Mouse (Mus musculus) erythroblast, embryonic 14.5 days (primary cell): ENCODE measurements around the gene Lin54. TPM values are rescaled to one million over a fixed set of nuclear protein-coding genes. Genes with fewer than 3 reads are reported as not detected.
A peak's percentile ranks its signal among the peaks of the same experiment; 100 is the strongest.

Experiments
- H3K27me3 ChIP-seq: 2 replicates; pipeline ENCODE4 v1.6.1; 2012; ENCODE audit warnings: inconsistent platforms; ENCODE audit not compliant: control insufficient read depth
- H3K36me3 ChIP-seq: 2 replicates; pipeline ENCODE4 v1.6.1; 2012; ENCODE audit warnings: mild to moderate bottlenecking, inconsistent platforms; ENCODE audit not compliant: control insufficient read depth
- H3K4me1 ChIP-seq: 2 replicates; pipeline ENCODE4 v1.6.1; 2012; ENCODE audit warnings: inconsistent platforms; ENCODE audit not compliant: control insufficient read depth
- H3K4me3 ChIP-seq: replicated peaks from 2 replicates; pipeline ENCODE3; 2012; ENCODE audit warnings: moderate library complexity, mild to moderate bottlenecking, inconsistent platforms
- H3K9me3 ChIP-seq: 2 replicates; pipeline ENCODE4 v1.6.1; 2012; ENCODE audit warnings: low read length, inconsistent platforms, mixed read lengths; ENCODE audit not compliant: control insufficient read depth
- GATA1 ChIP-seq: IDR thresholded peaks from 2 replicates; pipeline ENCODE4 v1.6.1; 2012; ENCODE audit warnings: low read length, inconsistent platforms, mixed read lengths
- TAL1 ChIP-seq: IDR thresholded peaks from 3 replicates; pipeline ENCODE4 v1.6.1; 2012; ENCODE audit warnings: low read length, inconsistent platforms, mixed read lengths
- polyA plus RNA-seq: library from polyadenylated mRNA; stranded (reverse); fragments of >175 nt; gene quantifications from 2 replicates; pipeline ENCODE4 v1.2.3, GENCODE M21; 2012

Gene Lin54
- polyA plus RNA-seq, 1 experiment, result 0.25 TPM

DNA sequence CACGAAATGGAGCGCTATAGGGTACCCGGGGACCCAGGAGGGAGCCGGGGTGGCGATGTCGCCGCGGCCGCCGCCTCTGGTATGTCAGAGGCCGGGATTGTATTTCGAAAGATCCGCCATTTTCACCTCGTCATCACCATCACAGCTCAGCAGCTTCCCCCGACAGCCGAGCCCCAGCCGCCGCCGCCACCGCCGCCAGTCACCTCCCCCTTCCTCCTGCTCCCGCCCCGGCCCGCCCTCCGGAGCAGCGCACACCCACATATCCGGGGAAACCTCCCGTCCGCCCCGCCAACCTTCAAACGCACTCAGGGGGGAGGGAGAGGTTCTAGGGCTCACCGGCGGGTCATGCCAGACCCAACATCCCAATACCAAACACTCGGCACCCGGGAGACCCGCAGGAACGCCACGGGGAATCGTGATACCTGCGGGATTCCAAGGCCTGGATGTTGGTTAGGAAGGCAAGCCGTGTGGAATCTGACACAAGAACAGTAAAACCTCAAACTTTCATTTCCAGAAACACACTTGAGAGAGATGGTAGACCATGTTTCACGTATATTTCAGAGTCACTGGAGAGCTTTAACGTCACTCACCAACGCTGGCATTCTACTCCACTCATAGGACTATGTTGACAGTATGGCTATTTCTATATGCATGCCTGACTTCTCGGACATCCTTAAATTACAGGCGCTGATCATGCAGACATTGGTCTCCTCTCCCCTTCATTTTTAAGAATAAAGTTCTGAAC, 1.8 kb downstream of the Lin54 start:
- Histone ChIP-seq H3K4me3 (peak overlapping the region; percentile 79), H3K4me1 (peaks cover 35% of the 10 kb centered on the region), H3K9me3 (no peaks in the 10 kb centered on the region), H3K36me3 (peaks cover 4% of the 10 kb centered on the region), H3K27me3 (no peaks in the 10 kb centered on the region; the same call in 1 of the 2 replicates)
- TF ChIP-seq TAL1, result no peak
- TF ChIP-seq GATA1, result no peak

DNA sequence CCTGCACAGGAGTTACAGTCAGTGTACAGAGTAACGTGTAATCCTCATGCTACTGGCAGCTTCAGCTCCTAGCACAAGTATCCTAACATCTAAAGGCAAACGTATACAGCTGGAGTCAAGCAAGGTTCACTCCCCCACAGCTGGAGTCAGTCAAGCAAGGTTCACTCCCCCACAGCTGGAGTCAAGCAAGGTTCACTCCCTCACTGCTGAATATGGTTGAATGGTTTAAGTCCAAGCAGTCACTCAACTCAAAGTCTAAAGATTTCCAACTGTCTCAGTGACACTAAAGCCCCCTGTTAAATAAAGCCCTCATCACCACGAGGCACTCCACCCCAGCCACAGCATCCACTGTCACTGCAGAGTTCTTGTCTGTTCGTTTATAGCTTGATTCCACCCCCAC, 8.7 kb downstream of the Lin54 start:
- Histone ChIP-seq H3K9me3 (no peaks in the 10 kb centered on the region), H3K36me3 (peaks cover 44% of the 10 kb centered on the region), H3K27me3 (no peaks in the 10 kb centered on the region), H3K4me3 (no peak overlapping the region), H3K4me1 (peaks cover 27% of the 10 kb centered on the region)
- TF ChIP-seq TAL1 (no peak), GATA1 (no peak)

DNA sequence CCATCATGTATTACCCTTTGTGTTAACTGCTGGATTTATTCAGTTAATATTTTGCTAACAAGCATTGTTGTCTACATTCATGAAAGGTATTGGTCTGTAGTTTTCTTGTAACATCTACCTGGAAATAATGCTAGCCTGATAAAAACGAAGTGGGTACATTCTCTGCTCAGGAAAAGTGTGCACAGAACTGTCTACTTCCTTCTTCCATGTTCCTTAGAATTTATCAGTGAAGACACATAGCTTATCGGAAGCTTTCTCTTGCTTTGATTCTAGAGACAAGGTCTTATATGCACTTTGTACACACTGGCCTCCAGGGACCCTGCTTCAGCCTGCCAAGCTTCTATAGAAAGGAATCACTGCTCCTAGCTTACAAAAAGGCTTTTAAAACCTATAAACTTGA, 11.1 kb downstream of the Lin54 start:
- Histone ChIP-seq H3K27me3 (no peaks in the 10 kb centered on the region), H3K9me3 (no peaks in the 10 kb centered on the region), H3K4me3 (no peak overlapping the region), H3K36me3 (peaks cover 59% of the 10 kb centered on the region), H3K4me1 (peaks cover 17% of the 10 kb centered on the region)
- no peak for TF ChIP-seq GATA1
- TF ChIP-seq TAL1, result no peak

DNA sequence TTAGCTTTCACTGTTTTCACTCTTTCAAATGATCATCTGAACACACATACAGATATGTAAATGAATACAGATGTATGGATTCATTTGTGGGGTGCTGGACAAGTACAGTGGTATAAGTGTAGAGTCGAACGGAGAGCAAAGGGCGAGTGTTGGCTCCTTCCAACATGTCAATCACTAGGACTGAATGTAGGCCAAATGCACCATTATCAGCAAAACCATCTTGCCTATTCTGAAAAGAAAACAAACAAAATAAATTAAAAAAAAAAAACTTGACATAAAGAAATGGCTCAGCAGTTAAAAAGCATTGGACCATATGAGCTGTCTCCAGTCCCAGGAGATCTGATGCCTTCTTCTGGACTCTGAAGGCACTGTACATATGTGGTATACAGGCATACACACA, 12.2 kb downstream of the Lin54 start:
- TF ChIP-seq GATA1, result no peak
- no peak for TF ChIP-seq TAL1
- H3K4me1 ChIP-seq, result peaks cover 16% of the 10 kb centered on the region
- no peaks in the 10 kb centered on the region for H3K9me3 ChIP-seq
- no peak overlapping the region for H3K4me3 ChIP-seq
- H3K27me3 ChIP-seq, result no peaks in the 10 kb centered on the region
- H3K36me3 ChIP-seq, result peaks cover 66% of the 10 kb centered on the region

DNA sequence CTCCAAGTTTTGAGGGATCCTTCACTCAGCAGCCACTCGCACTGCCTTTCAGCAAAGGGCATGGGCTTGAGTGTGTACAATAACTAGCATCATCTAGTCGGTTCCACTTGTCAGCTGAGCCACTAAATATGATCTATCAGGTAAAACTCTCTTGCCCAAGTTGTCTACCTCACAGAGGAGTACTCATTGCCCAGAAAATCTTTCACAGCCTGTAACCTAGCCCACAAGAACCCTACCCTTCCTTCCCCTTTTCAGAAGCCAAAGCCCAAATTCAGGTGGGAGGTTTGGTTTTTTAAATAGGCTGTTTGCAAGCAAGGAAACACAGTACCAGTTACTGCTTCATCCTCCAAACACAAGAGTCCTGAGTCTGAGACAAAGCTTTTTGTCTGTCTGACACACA, 13.3 kb downstream of the Lin54 start:
- H3K36me3 ChIP-seq, result peaks cover 70% of the 10 kb centered on the region
- H3K4me1 ChIP-seq, result peaks cover 13% of the 10 kb centered on the region
- TF ChIP-seq TAL1 (no peak), GATA1 (no peak)
- H3K9me3 ChIP-seq, result no peaks in the 10 kb centered on the region
- H3K27me3 ChIP-seq, result no peaks in the 10 kb centered on the region
- no peak overlapping the region for H3K4me3 ChIP-seq

DNA sequence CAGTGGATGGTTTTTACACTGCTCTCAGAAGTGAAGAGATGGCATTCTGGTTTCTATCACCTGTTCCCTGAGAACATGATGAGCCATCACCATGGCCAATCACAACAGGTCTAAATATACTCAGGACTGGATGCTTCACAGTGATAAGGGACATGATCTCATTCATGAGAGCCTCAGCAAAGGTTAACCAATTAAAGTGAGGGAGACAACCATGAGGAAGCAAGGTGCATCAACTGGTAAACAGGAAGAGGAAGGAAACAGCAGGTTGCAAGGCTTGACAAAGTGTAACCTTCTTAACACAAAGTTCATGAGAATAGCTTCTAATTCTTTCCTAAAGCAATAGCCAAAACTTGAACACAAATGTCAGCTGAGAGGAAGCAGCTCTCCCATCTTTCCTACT, 16.9 kb downstream of the Lin54 start:
- no peaks in the 10 kb centered on the region for H3K4me1 ChIP-seq
- no peak overlapping the region for H3K4me3 ChIP-seq
- no peaks in the 10 kb centered on the region for H3K27me3 ChIP-seq
- peaks cover 84% of the 10 kb centered on the region for H3K36me3 ChIP-seq
- H3K9me3 ChIP-seq, result no peaks in the 10 kb centered on the region
- TF ChIP-seq TAL1, result no peak
- no peak for TF ChIP-seq GATA1

DNA sequence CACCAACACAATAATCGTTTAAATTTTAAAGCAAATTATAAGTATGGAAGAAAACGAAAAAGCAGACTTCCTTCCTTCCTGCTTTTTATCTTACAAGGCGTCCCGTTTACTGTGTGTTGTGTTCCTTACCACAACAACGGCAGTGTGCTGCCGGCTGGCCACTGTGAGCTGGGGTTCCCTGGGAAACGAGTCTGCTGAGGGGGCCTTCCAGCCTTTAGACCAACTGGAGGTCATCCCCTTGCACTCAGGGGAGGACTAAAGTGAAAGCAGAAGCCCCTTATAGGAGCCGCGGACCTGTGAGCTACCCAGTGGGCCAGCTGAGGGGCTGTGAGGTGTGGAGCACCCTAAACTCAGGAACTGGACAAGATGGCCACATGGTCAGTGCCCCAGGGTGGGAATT, 22.8 kb downstream of the Lin54 start:
- H3K4me3 ChIP-seq, result no peak overlapping the region
- H3K4me1 ChIP-seq, result no peaks in the 10 kb centered on the region
- H3K9me3 ChIP-seq, result no peaks in the 10 kb centered on the region
- H3K36me3 ChIP-seq, result peaks cover 91% of the 10 kb centered on the region
- H3K27me3 ChIP-seq, result no peaks in the 10 kb centered on the region
- no peak for TF ChIP-seq GATA1
- no peak for TF ChIP-seq TAL1

DNA sequence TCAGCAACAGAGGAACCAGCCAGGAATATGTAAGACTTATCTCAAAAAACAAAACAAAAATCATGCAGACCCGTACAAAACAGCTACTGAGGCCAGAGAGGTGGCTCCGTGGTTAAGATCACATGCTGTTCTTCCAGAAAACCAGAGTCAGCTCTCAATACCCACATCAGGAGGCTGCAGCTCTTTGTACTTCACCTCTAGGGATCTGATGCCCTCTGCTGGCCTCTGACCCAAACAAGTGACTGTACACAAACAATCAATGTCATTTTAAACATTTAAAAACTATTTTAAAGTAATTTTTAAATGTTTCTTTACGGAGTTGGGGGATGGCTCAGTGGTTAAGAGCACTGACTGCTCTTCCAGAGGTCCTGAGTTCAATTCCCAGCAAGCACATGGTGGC, 24.1 kb downstream of the Lin54 start:
- H3K27me3 ChIP-seq, result no peaks in the 10 kb centered on the region
- H3K36me3 ChIP-seq, result peaks cover 92% of the 10 kb centered on the region
- TF ChIP-seq GATA1 (no peak), TAL1 (no peak)
- H3K4me3 ChIP-seq, result no peak overlapping the region
- H3K4me1 ChIP-seq, result no peaks in the 10 kb centered on the region
- no peaks in the 10 kb centered on the region for H3K9me3 ChIP-seq

DNA sequence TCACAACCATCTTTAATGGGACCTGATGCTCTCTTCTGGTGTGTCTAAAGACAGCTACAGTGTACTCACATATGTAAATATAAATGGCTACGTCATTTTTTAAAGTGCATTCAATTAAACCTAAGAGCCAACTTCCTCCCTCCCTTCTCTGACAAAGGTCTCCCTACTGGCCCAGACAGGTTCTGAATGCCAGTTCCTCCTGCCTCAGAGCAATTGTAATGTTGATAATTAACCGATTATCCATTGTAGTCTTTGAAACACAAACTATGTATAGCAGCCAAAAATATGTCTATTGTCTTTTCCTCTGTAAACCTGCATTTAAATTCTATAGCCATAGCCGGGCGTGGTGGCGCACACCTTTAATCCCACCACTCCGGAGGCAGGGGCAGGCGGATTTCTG, 33.1 kb downstream of the Lin54 start:
- Histone ChIP-seq H3K27me3 (no peaks in the 10 kb centered on the region), H3K36me3 (peaks cover 81% of the 10 kb centered on the region), H3K4me3 (no peak overlapping the region), H3K4me1 (peaks cover 13% of the 10 kb centered on the region), H3K9me3 (no peaks in the 10 kb centered on the region)
- no peak for TF ChIP-seq GATA1
- no peak for TF ChIP-seq TAL1

DNA sequence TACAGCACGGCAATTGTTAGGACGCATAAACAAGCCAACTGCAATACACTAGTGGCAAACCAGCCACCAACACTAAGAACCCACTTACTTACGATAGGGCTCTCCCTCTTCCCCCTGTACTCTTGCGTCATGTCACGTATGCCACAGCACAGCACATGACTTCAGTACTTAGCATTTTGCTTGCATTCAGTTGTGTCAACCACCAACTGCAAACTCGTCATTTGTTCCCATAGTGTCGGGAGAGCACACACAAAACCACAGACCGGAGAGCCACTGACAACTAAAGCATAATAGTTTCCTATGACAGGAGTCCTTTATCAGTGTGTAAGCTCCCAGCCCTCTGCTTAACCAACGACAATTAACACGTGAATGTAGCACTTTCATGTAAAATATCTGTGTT, 33.8 kb downstream of the Lin54 start:
- TF ChIP-seq TAL1 (no peak), GATA1 (no peak)
- H3K9me3 ChIP-seq, result no peaks in the 10 kb centered on the region
- H3K36me3 ChIP-seq, result peaks cover 81% of the 10 kb centered on the region
- H3K4me3 ChIP-seq, result no peak overlapping the region
- H3K27me3 ChIP-seq, result no peaks in the 10 kb centered on the region
- peaks cover 13% of the 10 kb centered on the region for H3K4me1 ChIP-seq
